Comparison of ENCODE assay signal across 20 mouse cellular contexts in genomic region chr16:52399112-52399511, GRCm38 (mm10).
"Had no signal": no experiment of that assay in that cellular context is flagged by ENCODE, and none has a peak within 500 bp of the region (broad histone marks: within the 10 kb centered on the region; RNA-seq: fewer than 3 reads in every experiment).

No protein-coding gene starts in this region.

- ATAC-seq: forebrain, embryonic 13.5 days; forebrain, embryonic 14.5 days; forebrain, embryonic 15.5 days; forebrain, embryonic 16.5 days; forebrain, postnatal 0 days had no signal

- DNase-seq: cerebellum, adult 8-10 months; cerebellum, adult 9-10 months; cerebellum, adult 9-11 months; cerebellum, postnatal 10 days; cerebellum, postnatal 14 days; cerebellum, postnatal 25 days; cerebellum, postnatal 36 days; embryo, embryonic 11 days; forebrain, postnatal 0 days; gastrocnemius, adult 2 months; gastrocnemius, postnatal 10 days; gastrocnemius, postnatal 14 days; gastrocnemius, postnatal 36 days; heart, adult 11 months; heart, adult 18-20 months; heart, adult 2 months had no signal
